Mouse (Mus musculus) thymus, postnatal 4 days (tissue): Measurements from ENCODE around the gene Dclk1.

Experiments
- DNase-seq: peaks from one replicate; pipeline ENCODE4 v3.0.0; 2021

The Dclk1 gene

GRCm38 (mm10) chr3:55461685-55462655 lies 219.8 kb downstream of the Dclk1 start:
- peak; percentile 26 for DNase-seq

DNA sequence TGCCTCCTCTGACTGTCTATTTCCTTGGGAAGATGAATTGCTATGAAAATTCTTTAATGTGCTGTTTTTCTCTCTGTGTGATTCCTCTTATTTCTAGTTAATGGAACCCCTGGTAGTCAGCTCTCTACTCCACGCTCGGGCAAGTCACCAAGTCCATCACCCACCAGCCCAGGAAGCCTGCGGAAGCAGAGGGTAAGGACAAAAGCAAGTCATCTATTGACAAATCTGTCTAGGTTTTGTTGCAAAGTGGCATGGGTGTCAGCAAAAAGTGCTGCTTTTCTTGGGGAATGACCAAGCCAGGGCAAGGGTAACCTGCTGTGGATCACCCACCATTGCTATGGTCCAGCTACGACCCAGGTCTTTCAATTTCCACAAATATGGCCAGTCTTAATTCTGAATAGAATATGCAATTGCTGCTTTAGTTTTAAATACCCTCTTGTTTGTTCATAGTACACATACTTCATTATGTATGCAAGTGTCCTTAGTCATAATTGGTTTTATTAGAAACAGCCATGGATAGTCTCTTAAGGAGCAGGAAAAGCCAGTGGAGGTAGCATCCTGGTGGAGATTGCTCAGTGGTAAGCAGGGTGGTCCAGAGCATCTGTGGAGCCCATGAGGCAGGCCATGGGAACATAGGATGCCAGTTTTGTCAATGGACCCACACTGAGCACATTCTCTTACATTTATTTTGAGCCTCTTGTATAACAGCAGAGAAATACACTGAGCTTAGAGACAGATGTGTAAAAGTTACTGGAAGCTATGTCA lies 220.9 kb downstream of the Dclk1 start:
- DNase-seq, result no peak

- no peak for DNase-seq
Measured at GRCm38 (mm10) chr3:55464226-55464625, 222.1 kb downstream of the Dclk1 start.

GRCm38 (mm10) chr3:55465785-55466184 lies 223.6 kb downstream of the Dclk1 start:
- no peak for DNase-seq

GRCm38 (mm10) chr3:55466348-55466747 lies 224.2 kb downstream of the Dclk1 start:
- no peak for DNase-seq

GRCm38 (mm10) chr3:55472110-55472509 lies 229.9 kb downstream of the Dclk1 start, which contains the start of gene Gm21954:
Gene Gm21954, minus strand, starts transcription at chr3:55472210.
- DNase-seq, result no peak

GRCm38 (mm10) chr3:55473146-55473545 lies 231.0 kb downstream of the Dclk1 start:
- DNase-seq, result no peak

DNA sequence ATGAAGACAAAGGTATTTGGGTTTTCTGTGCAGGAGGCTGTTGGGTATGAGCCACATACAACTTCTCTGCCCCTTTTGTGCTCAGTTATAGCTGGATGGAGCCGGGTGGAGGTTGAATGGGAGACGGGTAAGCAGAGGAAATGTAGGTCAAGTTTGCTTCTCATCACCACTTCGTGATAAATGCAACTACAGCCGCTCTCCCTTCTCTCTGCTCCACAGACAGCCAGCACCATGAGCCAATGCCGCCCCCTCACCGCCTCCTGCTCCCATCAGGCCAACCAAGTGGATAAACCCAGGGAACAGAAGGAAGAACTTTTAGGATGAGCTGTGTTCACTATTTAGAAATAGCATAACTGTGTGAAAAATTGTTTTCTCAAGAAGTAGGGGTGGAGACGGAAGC lies 234.5 kb downstream of the Dclk1 start:
- DNase-seq, result no peak

- no peak for DNase-seq
Measured at GRCm38 (mm10) chr3:55479306-55479705, 237.1 kb downstream of the Dclk1 start.

GRCm38 (mm10) chr3:55481140-55481539 lies 239.0 kb downstream of the Dclk1 start:
- DNase-seq, result no peak

- no peak for DNase-seq
Measured at GRCm38 (mm10) chr3:55483328-55483727, 241.2 kb downstream of the Dclk1 start.

DNA sequence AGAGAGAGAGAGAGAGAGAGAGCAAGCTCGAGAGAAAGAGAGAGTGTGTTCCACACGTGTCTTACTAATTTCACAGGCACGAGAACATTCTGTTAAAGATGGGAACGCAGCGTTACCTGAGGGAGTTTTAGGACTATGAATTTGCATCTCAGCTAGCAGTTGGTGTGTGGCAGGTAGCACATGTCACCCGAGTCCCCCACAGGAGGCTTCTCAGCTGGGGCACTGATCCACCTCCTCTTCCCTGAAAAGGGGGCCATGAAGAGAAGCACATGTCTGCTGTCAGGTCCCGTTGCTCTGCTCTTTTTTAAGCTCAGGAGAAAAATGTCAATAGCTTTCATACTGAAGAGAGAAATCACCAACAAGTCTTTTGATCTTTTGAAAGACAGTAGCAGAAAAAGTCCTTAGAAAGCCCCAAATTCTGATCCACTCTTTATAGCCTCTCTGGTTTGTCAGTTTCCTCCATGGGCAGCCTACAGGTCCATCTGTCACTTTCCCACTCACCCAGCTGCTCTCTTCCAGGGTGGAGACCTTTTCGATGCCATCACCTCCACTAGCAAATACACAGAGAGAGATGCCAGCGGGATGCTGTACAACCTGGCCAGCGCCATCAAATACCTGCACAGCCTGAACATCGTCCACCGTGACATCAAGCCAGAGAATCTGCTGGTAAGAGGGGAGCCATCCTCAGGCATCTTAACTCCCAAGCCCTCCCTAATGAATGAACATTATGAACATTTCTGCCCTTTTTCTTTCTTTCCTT lies 247.2 kb downstream of the Dclk1 start:
- no peak for DNase-seq

- DNase-seq, result no peak
Measured at GRCm38 (mm10) chr3:55492021-55492420, 249.9 kb downstream of the Dclk1 start.

- DNase-seq, result peak; percentile 12
Measured at GRCm38 (mm10) chr3:55494348-55494747, 252.2 kb downstream of the Dclk1 start.

- DNase-seq, result no peak
Measured at GRCm38 (mm10) chr3:55495231-55495630, 253.1 kb downstream of the Dclk1 start.

DNA sequence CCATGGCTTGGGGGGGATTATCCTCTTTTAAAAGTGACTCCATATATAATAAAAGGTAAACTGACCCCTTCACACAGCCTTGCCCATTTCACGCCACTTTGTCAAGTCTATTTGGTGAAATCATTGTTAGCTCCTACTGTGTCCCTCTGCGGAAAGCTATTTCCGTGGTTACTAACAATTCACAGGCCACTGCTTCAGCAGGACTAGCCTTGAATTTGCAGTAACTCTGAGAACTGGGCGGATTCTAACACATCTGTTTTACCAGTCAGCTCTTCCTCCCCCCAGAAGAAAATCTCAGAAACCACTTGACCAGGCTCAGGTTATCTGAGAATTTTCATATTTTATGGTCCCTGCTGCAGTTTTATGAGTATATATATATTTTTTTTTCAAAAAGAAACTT lies 253.7 kb downstream of the Dclk1 start:
- no peak for DNase-seq

- no peak for DNase-seq
Measured at GRCm38 (mm10) chr3:55496462-55496941, 254.3 kb downstream of the Dclk1 start.

- no peak for DNase-seq
Measured at GRCm38 (mm10) chr3:55499298-55499697, 257.1 kb downstream of the Dclk1 start.

GRCm38 (mm10) chr3:55510198-55510597 lies 268.0 kb downstream of the Dclk1 start:
- DNase-seq, result no peak

- DNase-seq, result no peak
Measured at GRCm38 (mm10) chr3:55511658-55512057, 269.5 kb downstream of the Dclk1 start.

DNA sequence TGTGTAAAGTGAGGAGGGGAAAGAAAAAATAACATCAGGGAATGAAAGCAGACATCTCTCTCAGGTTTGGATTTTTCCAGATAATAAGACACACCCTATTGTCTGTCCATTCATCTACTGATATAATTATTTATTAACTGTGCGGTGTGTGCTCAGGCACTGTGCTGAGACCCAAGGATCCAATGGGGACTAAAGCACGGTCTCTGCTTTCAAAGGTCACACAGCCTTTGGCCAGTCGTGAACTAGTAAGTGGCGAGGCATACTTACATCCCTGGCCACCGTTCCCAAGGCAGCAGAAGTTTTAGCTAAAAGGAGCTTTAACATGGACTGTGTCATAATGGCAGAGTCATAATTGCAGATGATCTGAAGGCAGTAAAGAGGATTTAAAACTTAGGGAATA lies 273.8 kb downstream of the Dclk1 start:
- DNase-seq, result no peak

DNA sequence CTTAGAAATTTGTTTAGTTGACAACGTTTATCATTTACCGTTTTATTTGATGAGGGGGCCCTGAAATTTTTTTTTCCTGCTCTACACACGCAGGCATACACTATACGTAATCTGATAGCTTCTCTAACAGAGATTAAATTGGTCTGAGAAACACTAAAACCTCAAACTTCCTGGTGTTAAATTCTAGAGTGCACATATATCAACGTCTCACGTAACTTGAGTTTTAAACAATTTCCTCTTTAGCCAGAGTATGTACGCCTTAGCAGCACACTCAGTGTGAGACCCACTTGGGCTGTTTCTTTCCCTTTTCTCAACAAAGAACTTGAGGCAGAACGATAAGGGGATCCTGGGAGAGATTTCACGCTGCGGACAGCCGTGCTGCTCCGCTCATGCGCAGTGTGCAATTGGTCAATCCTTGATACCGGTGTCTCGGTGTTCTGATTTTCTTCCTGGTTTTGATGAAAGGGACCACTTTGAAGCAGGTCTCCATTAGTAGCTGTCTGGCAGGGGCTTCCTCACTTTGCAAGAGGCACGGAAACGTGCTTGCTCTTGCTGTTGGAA lies 275.4 kb downstream of the Dclk1 start:
- no peak for DNase-seq
